Mouse (Mus musculus) heart, adult 8-10 months (tissue): Measurements from ENCODE around the gene Clec1b. TPM values are rescaled to one million over a fixed set of nuclear protein-coding genes. Genes with fewer than 3 reads are reported as not detected.

ENCODE experiments used
- DNase-seq: peaks from one replicate; pipeline ENCODE4 v3.0.0; 2022; ENCODE audit warnings: low spot score
- total RNA-seq, 4 experiments: library from RNA; stranded (reverse); gene quantifications; 2 replicates each; pipeline ENCODE4 v1.2.4; 2022

Gene Clec1b
- total RNA-seq, 4 experiments from 2014 or later, result 1.3 to 2.3 (median 1.6) TPM

GRCm38 (mm10) chr6:129408562-129408961 is 11.5 kb downstream of the Clec1b start, which contains the start of gene Clec9a:
Gene Clec9a, plus strand, starts transcription at chr6:129408862.
- DNase-seq, result no peak

- DNase-seq, result no peak
Measured at GRCm38 (mm10) chr6:129414177-129414576, 17.1 kb downstream of the Clec1b start.

- no peak for DNase-seq
Measured at GRCm38 (mm10) chr6:129422311-129422710, 25.2 kb downstream of the Clec1b start.

GRCm38 (mm10) chr6:129423040-129423733 is 26.1 kb downstream of the Clec1b start:
- no peak for DNase-seq

GRCm38 (mm10) chr6:129423734-129424072 is 26.6 kb downstream of the Clec1b start:
- DNase-seq, result peak; percentile 88

GRCm38 (mm10) chr6:129425217-129425616 is 28.1 kb downstream of the Clec1b start:
- no peak for DNase-seq

- DNase-seq, result peak; percentile 82
Measured at GRCm38 (mm10) chr6:129425812-129426211, 28.7 kb downstream of the Clec1b start.

- DNase-seq, result no peak
Measured at GRCm38 (mm10) chr6:129427281-129427680, 30.2 kb downstream of the Clec1b start.

- no peak for DNase-seq
Measured at GRCm38 (mm10) chr6:129434239-129434638, 37.1 kb downstream of the Clec1b start.

- DNase-seq, result no peak
Measured at GRCm38 (mm10) chr6:129436025-129436424, 38.9 kb downstream of the Clec1b start.

- DNase-seq, result no peak
Measured at GRCm38 (mm10) chr6:129438033-129438432, 40.9 kb downstream of the Clec1b start.

GRCm38 (mm10) chr6:129449743-129450142 is 52.6 kb downstream of the Clec1b start:
- peak; percentile 70 for DNase-seq

- peak; percentile 75 for DNase-seq
Measured at GRCm38 (mm10) chr6:129451411-129452039, 54.4 kb downstream of the Clec1b start, which contains the start of gene Clec1a. Gene Clec1a, minus strand, starts transcription at chr6:129452000.

Other genes with a start within 250 kb of the Clec1b start
- 10 to 100 TPM; 28.4 to 43.3 (median 34.1) TPM for gene Clec2d, start 216.7 kb upstream of the Clec1b start, total RNA-seq
- under 1 TPM in 1 of 4 experiments, not detected in 3; 0.16 TPM for gene Cd69, start 121.9 kb upstream of the Clec1b start, total RNA-seq
- gene 4922502D21Rik, start 65.5 kb upstream of the Clec1b start, total RNA-seq, result not detected
- 1 to 10 TPM in 1 of 4 experiments, under 1 TPM in 3; 0.43 to 1.2 (median 0.70) TPM for gene Clec12a, start 54.6 kb upstream of the Clec1b start, total RNA-seq
- under 1 TPM in 1 of 4 experiments, not detected in 3; 0.25 TPM for gene Clec12b, start 11.4 kb upstream of the Clec1b start, total RNA-seq
- gene Clec9a, start 11.6 kb downstream of the Clec1b start, total RNA-seq, result under 1 TPM in 2 of 4 experiments, not detected in 2; 0.47 to 0.60 TPM
- 10 to 100 TPM in 3 of 4 experiments, 1 to 10 TPM in 1; 7.7 to 13.1 (median 11.7) TPM for gene Clec1a, start 54.7 kb downstream of the Clec1b start, total RNA-seq
- gene Olr1, start 109.9 kb downstream of the Clec1b start, total RNA-seq, result under 1 TPM in 2 of 4 experiments, not detected in 2; 0.20 to 0.31 TPM
- not detected for gene Tmem52b, start 115.3 kb downstream of the Clec1b start, total RNA-seq
- gene Gabarapl1, start 135.9 kb downstream of the Clec1b start, total RNA-seq, result 100 to 1,000 TPM; 118 to 204 (median 178) TPM
- not detected for gene Klre1, start 180.6 kb downstream of the Clec1b start, total RNA-seq
- under 1 TPM in 1 of 4 experiments, not detected in 3; 0.35 TPM for gene Klrd1, start 194.5 kb downstream of the Clec1b start, total RNA-seq
- gene Klrk1, start 226.6 kb downstream of the Clec1b start, total RNA-seq, result under 1 TPM in 2 of 4 experiments, not detected in 2; 0.27 to 0.34 TPM
- gene Klrc3, start 246.0 kb downstream of the Clec1b start, total RNA-seq, result not detected